Mouse (Mus musculus) R1 (cell line): ENCODE results near the gene Ttc16.

ENCODE experiments used
- DNase-seq: peaks from one replicate; pipeline ENCODE4 v3.0.0-alpha.2; 2018; ENCODE audit warnings: low read depth, low spot score

Ttc16 gene

GRCm38 (mm10) chr2:32775359-32776074 is at the start of gene Ttc16, which contains the start of gene Ptrh1:
Ttc16 (minus strand) TSS chr2:32775633.
Ptrh1 (plus strand) TSS chr2:32775786.
- peak; percentile 99 for DNase-seq

- DNase-seq: no peak
These were observed 49.3 kb upstream of the Ttc16 start for GRCm38 (mm10) chr2:32824778-32825177.

- DNase-seq: no peak
These were observed 48.7 kb upstream of the Ttc16 start for GRCm38 (mm10) chr2:32824181-32824580.

GRCm38 (mm10) chr2:32823579-32824154 is 48.2 kb upstream of the Ttc16 start:
- DNase-seq: no peak

- DNase-seq: no peak
These were observed 47.7 kb upstream of the Ttc16 start for GRCm38 (mm10) chr2:32823153-32823552.

- DNase-seq: no peak
These were observed 47.2 kb upstream of the Ttc16 start for GRCm38 (mm10) chr2:32822643-32823042.

GRCm38 (mm10) chr2:32821041-32821802 is 45.8 kb upstream of the Ttc16 start:
- DNase-seq: peak; percentile 61

- DNase-seq: no peak
These were observed 42.8 kb upstream of the Ttc16 start for GRCm38 (mm10) chr2:32818208-32818607.

GRCm38 (mm10) chr2:32817589-32817988 is 42.2 kb upstream of the Ttc16 start:
- DNase-seq: no peak

- no peak for DNase-seq
These were observed 41.6 kb upstream of the Ttc16 start for GRCm38 (mm10) chr2:32816946-32817581.

GRCm38 (mm10) chr2:32816497-32816896 is 41.1 kb upstream of the Ttc16 start:
- DNase-seq: no peak

GRCm38 (mm10) chr2:32811959-32812358 is 36.5 kb upstream of the Ttc16 start:
- DNase-seq: no peak

- no peak for DNase-seq
These were observed 33.6 kb upstream of the Ttc16 start for GRCm38 (mm10) chr2:32808816-32809566.

GRCm38 (mm10) chr2:32798251-32798962 is 23.0 kb upstream of the Ttc16 start:
- no peak for DNase-seq

- DNase-seq: no peak
These were observed 20.4 kb upstream of the Ttc16 start for GRCm38 (mm10) chr2:32795748-32796418.

- DNase-seq: no peak
These were observed 15.9 kb upstream of the Ttc16 start for GRCm38 (mm10) chr2:32791297-32791696.

GRCm38 (mm10) chr2:32788581-32788980 is 13.1 kb upstream of the Ttc16 start:
- DNase-seq: no peak

GRCm38 (mm10) chr2:32787176-32787575 is 11.7 kb upstream of the Ttc16 start:
- DNase-seq: peak; percentile 60

GRCm38 (mm10) chr2:32784048-32784681 is 8.7 kb upstream of the Ttc16 start, which contains the start of gene Cfap157:
Cfap157 (minus strand) TSS chr2:32784428.
- no peak for DNase-seq

GRCm38 (mm10) chr2:32781710-32782109 is 6.3 kb upstream of the Ttc16 start:
- peak; percentile 53 for DNase-seq
